Mouse (Mus musculus): ENCODE data around the gene Ninl. TPM values are rescaled to one million over a fixed set of nuclear protein-coding genes. Genes with fewer than 3 reads are reported as not detected.

The Ninl gene
- polyA plus RNA-seq, 1 experiment from 2014 or later = 13.0 TPM

DNA sequence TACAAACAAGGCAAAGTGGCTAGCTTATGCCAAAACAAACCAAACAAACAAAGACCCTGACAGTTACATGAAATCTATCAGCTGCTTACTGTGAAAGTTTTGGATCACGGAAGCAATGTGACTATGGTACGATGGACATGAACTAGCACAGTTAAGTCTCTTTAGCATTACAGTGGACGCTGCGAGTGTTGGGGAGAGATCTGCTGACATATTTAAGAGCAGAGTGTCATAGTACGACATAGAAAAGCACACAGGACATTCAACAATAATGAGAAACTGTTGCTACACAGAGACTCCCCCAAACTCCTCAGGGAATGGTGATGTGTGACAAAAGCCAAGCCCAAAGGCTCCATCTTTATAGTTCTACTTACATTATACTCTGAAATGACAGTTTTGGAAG lies 95.2 kb downstream of the Ninl start:
- no peak overlapping the region for H3K4me3 ChIP-seq (ENCODE audit: low read length)
- H3K9me3 ChIP-seq (ENCODE audit: low read length) = no peaks in the 10 kb centered on the region
- H3K4me1 ChIP-seq (ENCODE audit: insufficient read depth, low read length) = no peaks in the 10 kb centered on the region
- peak; percentile 64 for ATAC-seq (ENCODE audit: low FRiP score, low TSS enrichment)
- WGBS = 61% methylated on average over 5 of the region's 5 CpGs
- H3K27ac ChIP-seq (ENCODE audit: low read length) = no peak overlapping the region
- H3K36me3 ChIP-seq (ENCODE audit: insufficient read depth, low read length) = peaks cover 15% of the 10 kb centered on the region
- no peak overlapping the region for H3K4me2 ChIP-seq (replicated peaks; ENCODE audit: low read depth, low read length)
- H3K9ac ChIP-seq (replicated peaks; ENCODE audit: low read length) = no peak overlapping the region
- H3K27me3 ChIP-seq (ENCODE audit: insufficient read depth, low read length) = no peaks in the 10 kb centered on the region

DNA sequence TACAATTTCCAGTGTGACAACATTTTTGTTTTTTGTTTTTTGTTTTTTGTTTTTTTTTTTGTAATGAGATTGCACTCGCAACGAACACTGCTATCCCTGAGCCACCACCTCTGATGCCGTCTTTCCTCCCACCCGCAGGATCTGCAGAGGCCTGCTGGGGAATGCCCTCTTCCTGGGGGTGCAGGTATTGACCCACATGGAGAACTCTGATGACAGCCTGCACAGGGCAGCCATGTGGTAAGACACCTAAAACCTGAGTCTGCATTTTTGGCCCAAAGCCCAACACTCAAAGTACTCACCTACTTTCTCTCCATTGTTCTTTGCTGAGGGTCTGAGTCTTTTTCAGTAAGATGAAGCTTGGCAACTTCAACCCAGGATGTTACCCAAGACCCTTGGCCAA lies 104.5 kb downstream of the Ninl start:
- no peak for ATAC-seq (ENCODE audit: low FRiP score, low TSS enrichment)
- WGBS = 90% methylated on average over 4 of the region's 4 CpGs
- Histone ChIP-seq H3K4me3 (ENCODE audit: low read length) (no peak overlapping the region), H3K27ac (ENCODE audit: low read length) (no peak overlapping the region), H3K27me3 (ENCODE audit: insufficient read depth, low read length) (no peaks in the 10 kb centered on the region), H3K36me3 (ENCODE audit: insufficient read depth, low read length) (peaks cover 33% of the 10 kb centered on the region), H3K4me1 (ENCODE audit: insufficient read depth, low read length) (no peaks in the 10 kb centered on the region), H3K9me3 (ENCODE audit: low read length) (no peaks in the 10 kb centered on the region), H3K9ac (replicated peaks; ENCODE audit: low read length) (no peak overlapping the region), H3K4me2 (replicated peaks; ENCODE audit: low read depth, low read length) (no peak overlapping the region)

DNA sequence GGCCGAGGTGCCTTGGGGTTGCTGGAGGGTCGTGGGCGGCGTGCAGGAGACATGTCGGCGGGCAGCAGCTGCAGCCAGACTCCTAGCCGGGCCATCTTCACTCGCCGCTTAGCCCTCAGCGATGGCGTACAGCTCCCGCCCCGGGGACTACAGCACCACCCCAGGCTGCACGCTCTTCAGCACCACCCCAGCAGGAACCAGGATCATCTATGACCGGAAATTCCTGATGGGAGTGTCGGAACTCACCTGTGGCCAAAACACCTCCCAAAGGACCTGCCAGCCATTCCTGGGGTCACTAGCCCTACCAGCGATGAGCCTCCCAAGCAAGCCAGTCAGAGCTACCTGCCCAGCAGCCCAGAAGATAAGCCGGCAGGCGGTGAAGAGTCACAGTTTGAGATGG lies 105.7 kb downstream of the Ninl start:
- no peaks in the 10 kb centered on the region for H3K9me3 ChIP-seq (ENCODE audit: low read length)
- H3K9ac ChIP-seq (replicated peaks; ENCODE audit: low read length) = no peak overlapping the region
- no peak overlapping the region for H3K4me2 ChIP-seq (replicated peaks; ENCODE audit: low read depth, low read length)
- peaks cover 34% of the 10 kb centered on the region for H3K36me3 ChIP-seq (ENCODE audit: insufficient read depth, low read length)
- 88% methylated on average over 19 of the region's 19 CpGs for WGBS
- H3K27me3 ChIP-seq (ENCODE audit: insufficient read depth, low read length) = no peaks in the 10 kb centered on the region
- no peaks in the 10 kb centered on the region for H3K4me1 ChIP-seq (ENCODE audit: insufficient read depth, low read length)
- no peak overlapping the region for H3K4me3 ChIP-seq (ENCODE audit: low read length)
- H3K27ac ChIP-seq (ENCODE audit: low read length) = no peak overlapping the region
- ATAC-seq (ENCODE audit: low FRiP score, low TSS enrichment) = no peak

DNA sequence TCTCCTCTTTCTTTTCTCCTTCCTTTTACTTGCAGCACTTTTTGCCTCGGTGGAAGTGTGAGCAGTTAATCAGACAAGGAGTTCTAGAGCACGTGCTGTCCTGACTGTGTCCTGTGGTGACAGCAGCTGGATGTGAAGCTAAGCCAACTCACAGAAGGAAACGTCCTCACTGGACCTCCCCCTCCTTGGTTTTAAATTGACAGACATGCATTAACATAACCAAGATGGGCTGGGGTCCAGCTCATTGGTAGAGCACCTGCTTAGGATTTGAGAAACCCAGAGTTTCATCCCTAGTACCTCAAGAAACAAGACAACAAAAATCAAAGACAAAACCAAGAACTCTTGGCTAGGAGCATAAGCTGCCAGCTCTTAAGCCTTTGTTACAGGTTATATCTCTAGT lies 108.4 kb downstream of the Ninl start:
- Histone ChIP-seq H3K36me3 (ENCODE audit: insufficient read depth, low read length) (peaks cover 25% of the 10 kb centered on the region; the same call in 1 of the 2 replicates), H3K4me1 (ENCODE audit: insufficient read depth, low read length) (no peaks in the 10 kb centered on the region), H3K27me3 (ENCODE audit: insufficient read depth, low read length) (no peaks in the 10 kb centered on the region), H3K9me3 (ENCODE audit: low read length) (no peaks in the 10 kb centered on the region), H3K4me3 (ENCODE audit: low read length) (no peak overlapping the region), H3K9ac (replicated peaks; ENCODE audit: low read length) (no peak overlapping the region), H3K27ac (ENCODE audit: low read length) (no peak overlapping the region), H3K4me2 (replicated peaks; ENCODE audit: low read depth, low read length) (no peak overlapping the region)
- WGBS = 63% methylated on average over 3 of the region's 3 CpGs
- ATAC-seq (ENCODE audit: low FRiP score, low TSS enrichment) = no peak

DNA sequence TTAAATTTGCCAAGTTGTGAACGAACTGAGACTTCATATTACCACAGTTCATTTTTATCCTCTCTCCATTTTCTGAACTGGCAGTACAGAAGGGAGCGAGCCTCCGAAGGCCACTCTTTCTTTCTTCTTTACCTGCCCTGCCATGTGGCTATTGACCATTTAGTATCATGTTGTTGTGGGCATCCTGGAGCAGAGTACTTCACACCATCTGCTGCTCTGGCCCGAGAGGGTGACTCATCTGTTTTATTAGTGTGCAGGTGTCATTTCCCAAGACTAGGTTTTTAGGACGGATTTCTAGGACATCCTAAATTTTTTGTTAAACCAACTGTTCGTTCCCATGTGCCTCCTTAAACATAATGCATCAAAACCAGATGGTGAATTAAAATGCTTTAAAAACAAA lies 110.0 kb downstream of the Ninl start:
- no peaks in the 10 kb centered on the region for H3K4me1 ChIP-seq (ENCODE audit: insufficient read depth, low read length)
- H3K27me3 ChIP-seq (ENCODE audit: insufficient read depth, low read length) = no peaks in the 10 kb centered on the region
- H3K9ac ChIP-seq (replicated peaks; ENCODE audit: low read length) = no peak overlapping the region
- no peak for ATAC-seq (ENCODE audit: low FRiP score, low TSS enrichment)
- H3K4me3 ChIP-seq (ENCODE audit: low read length) = no peak overlapping the region
- H3K36me3 ChIP-seq (ENCODE audit: insufficient read depth, low read length) = peaks cover 23% of the 10 kb centered on the region; the same call in 1 of the 2 replicates
- H3K4me2 ChIP-seq (replicated peaks; ENCODE audit: low read depth, low read length) = no peak overlapping the region
- no peaks in the 10 kb centered on the region for H3K9me3 ChIP-seq (ENCODE audit: low read length)
- no peak overlapping the region for H3K27ac ChIP-seq (ENCODE audit: low read length)
- 70% methylated on average over 6 of the region's 6 CpGs for WGBS

DNA sequence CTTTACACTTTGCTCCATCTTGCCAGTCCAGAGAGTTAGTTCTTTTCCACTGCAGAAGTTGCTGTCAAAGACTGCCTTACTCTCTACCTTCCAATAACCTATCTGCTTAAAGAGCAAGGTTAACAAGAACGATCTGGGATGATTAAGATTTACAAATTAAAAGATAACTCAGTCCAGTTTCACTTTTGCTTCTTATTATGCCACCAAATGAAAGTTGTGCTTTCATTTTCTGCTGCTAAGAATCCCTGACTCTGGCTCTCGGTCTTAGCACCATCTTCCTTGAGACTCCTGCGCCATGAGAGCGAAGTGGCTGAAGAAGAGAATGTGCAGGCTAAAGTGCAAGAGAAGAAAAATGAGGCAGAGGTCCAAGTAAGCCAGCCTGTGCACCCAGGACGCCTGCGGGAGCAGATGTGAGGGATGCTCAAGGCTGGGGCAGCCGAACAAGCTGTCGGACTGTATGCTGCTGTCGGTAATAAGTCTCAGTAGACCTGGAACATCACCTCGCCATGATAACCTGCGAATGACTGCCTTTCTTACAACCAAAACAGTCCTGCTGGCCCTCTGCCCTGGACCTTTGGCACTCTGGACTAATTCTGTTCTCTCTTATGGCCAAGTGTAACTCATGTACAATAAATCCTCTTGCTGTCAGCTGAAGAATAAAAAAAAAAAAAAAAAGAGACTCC lies 112.0 kb downstream of the Ninl start:
- Histone ChIP-seq H3K27ac (ENCODE audit: low read length) (no peak overlapping the region), H3K4me1 (ENCODE audit: insufficient read depth, low read length) (no peaks in the 10 kb centered on the region), H3K4me2 (replicated peaks; ENCODE audit: low read depth, low read length) (no peak overlapping the region), H3K9ac (replicated peaks; ENCODE audit: low read length) (no peak overlapping the region), H3K27me3 (ENCODE audit: insufficient read depth, low read length) (no peaks in the 10 kb centered on the region), H3K4me3 (ENCODE audit: low read length) (no peak overlapping the region), H3K9me3 (ENCODE audit: low read length) (no peaks in the 10 kb centered on the region), H3K36me3 (ENCODE audit: insufficient read depth, low read length) (peaks cover 25% of the 10 kb centered on the region; the same call in 1 of the 2 replicates)
- ATAC-seq (ENCODE audit: low FRiP score, low TSS enrichment) = no peak
- WGBS = 68% methylated on average over 11 of the region's 11 CpGs

DNA sequence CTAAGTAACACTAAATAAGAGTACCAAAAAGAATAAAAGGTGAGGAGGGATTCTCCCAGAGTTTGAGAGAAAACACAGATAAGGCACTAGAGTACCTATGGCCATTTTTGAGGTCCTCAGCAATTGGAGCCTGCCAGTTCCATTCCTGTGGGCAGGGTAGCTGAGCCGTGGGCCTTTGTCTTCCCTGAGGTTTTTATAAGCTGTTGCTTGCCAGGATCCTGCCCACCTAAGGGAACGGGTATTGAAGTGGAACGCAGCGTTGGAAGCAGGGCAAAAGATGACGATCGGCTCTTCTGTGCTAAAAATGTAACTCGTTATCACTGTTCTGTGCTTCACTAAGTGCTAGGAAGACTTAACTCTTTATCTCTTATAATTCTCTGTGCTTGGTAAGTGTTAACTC lies 115.7 kb downstream of the Ninl start:
- Histone ChIP-seq H3K27me3 (ENCODE audit: insufficient read depth, low read length) (no peaks in the 10 kb centered on the region), H3K9ac (replicated peaks; ENCODE audit: low read length) (no peak overlapping the region), H3K27ac (ENCODE audit: low read length) (no peak overlapping the region), H3K9me3 (ENCODE audit: low read length) (no peaks in the 10 kb centered on the region), H3K36me3 (ENCODE audit: insufficient read depth, low read length) (peaks cover 24% of the 10 kb centered on the region; the same call in 1 of the 2 replicates), H3K4me2 (replicated peaks; ENCODE audit: low read depth, low read length) (no peak overlapping the region), H3K4me1 (ENCODE audit: insufficient read depth, low read length) (no peaks in the 10 kb centered on the region), H3K4me3 (ENCODE audit: low read length) (no peak overlapping the region)
- no peak for ATAC-seq (ENCODE audit: low FRiP score, low TSS enrichment)
- 81% methylated on average over 7 of the region's 7 CpGs for WGBS

DNA sequence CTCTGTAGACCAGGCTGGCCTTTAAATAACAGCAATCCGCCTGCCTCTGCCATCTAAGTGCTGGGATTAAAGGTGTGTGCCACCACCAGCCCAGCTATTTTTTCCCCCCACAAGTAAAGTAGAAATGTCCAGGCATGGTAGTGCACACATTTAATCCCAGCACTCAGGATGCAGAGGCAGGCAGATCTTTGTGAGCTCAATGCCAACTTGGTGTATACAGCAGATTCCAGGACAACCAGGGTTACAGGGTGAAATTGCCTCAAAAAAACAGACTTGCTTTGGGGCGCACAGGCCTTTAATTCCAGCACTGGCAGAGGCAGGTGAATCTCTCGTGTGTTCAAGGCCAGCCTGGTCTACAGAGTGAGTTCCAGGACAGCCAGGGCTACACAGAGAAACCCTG lies 116.2 kb downstream of the Ninl start:
- ATAC-seq (ENCODE audit: low FRiP score, low TSS enrichment) = no peak
- peaks cover 25% of the 10 kb centered on the region; the same call in 1 of the 2 replicates for H3K36me3 ChIP-seq (ENCODE audit: insufficient read depth, low read length)
- WGBS = 88% methylated on average over 3 of the region's 3 CpGs

DNA sequence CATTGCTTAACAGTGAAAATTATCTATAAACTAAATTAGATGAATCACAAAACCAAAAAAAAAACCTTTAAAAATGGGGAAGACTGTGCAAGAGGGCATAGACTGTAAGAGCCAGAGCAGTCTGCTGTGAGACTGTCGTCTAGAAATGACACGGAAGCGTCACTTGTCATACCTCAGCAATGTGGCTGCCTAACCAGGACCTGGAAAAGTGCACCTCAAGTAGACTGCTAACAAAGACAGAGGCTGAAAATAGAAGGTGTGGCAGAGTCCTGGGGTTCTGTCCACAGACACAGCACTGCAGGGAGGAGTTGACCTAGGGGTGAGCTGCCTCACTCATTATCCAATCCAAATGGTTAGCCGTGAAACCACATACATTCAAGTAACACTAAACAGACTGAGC lies 117.0 kb downstream of the Ninl start:
- no peaks in the 10 kb centered on the region for H3K27me3 ChIP-seq (ENCODE audit: insufficient read depth, low read length)
- H3K36me3 ChIP-seq (ENCODE audit: insufficient read depth, low read length) = peaks cover 28% of the 10 kb centered on the region
- H3K4me2 ChIP-seq (replicated peaks; ENCODE audit: low read depth, low read length) = no peak overlapping the region
- no peak overlapping the region for H3K27ac ChIP-seq (ENCODE audit: low read length)
- no peak for ATAC-seq (ENCODE audit: low FRiP score, low TSS enrichment)
- H3K9me3 ChIP-seq (ENCODE audit: low read length) = no peaks in the 10 kb centered on the region
- 85% methylated on average over 4 of the region's 4 CpGs for WGBS
- no peak overlapping the region for H3K4me3 ChIP-seq (ENCODE audit: low read length)
- H3K4me1 ChIP-seq (ENCODE audit: insufficient read depth, low read length) = no peaks in the 10 kb centered on the region
- H3K9ac ChIP-seq (replicated peaks; ENCODE audit: low read length) = no peak overlapping the region

More for the DNA sequence above, 116.2 kb downstream of the Ninl start:
- Histone ChIP-seq H3K27ac (ENCODE audit: low read length) (no peak overlapping the region), H3K9ac (replicated peaks; ENCODE audit: low read length) (no peak overlapping the region), H3K4me2 (replicated peaks; ENCODE audit: low read depth, low read length) (no peak overlapping the region), H3K4me3 (ENCODE audit: low read length) (no peak overlapping the region), H3K4me1 (ENCODE audit: insufficient read depth, low read length) (no peaks in the 10 kb centered on the region), H3K27me3 (ENCODE audit: insufficient read depth, low read length) (no peaks in the 10 kb centered on the region), H3K9me3 (ENCODE audit: low read length) (no peaks in the 10 kb centered on the region)

DNA sequence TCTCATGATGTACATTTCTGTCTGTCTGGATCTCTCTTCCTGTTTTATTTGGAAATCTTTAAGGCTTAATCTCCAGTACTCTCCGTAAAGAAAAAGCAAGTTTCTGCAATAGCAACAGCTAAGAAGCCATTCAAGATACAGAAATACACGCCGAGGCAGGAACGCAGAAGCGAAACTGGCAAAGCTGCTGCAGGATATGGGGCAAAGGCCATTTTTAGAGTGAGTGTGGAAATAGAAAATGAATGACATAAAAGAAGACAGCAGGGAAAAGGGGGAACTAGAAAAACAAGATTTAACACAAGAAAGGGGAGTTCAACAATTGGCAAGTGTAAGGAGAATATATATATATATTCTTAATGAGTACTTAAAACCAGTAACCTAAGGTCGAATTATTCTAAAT lies 117.5 kb downstream of the Ninl start:
- Histone ChIP-seq H3K4me3 (ENCODE audit: low read length) (no peak overlapping the region), H3K27ac (ENCODE audit: low read length) (no peak overlapping the region), H3K4me1 (ENCODE audit: insufficient read depth, low read length) (no peaks in the 10 kb centered on the region), H3K9ac (replicated peaks; ENCODE audit: low read length) (no peak overlapping the region), H3K4me2 (replicated peaks; ENCODE audit: low read depth, low read length) (no peak overlapping the region), H3K9me3 (ENCODE audit: low read length) (no peaks in the 10 kb centered on the region), H3K27me3 (ENCODE audit: insufficient read depth, low read length) (no peaks in the 10 kb centered on the region), H3K36me3 (ENCODE audit: insufficient read depth, low read length) (peaks cover 28% of the 10 kb centered on the region)
- 87% methylated on average over 6 of the region's 6 CpGs for WGBS
- ATAC-seq (ENCODE audit: low FRiP score, low TSS enrichment) = no peak

All from kidney, embryonic 16.5 days (tissue).